Mouse (Mus musculus) hindbrain, embryonic 11.5 days (tissue): ENCODE data around the gene Gpr137. TPM values are rescaled to one million over a fixed set of nuclear protein-coding genes. Genes with fewer than 3 reads are reported as not detected.

Experiments
- ATAC-seq: fragments of 200-750 bp; cut with Nextera tagmentation; 2 replicates; pipeline ENCODE4 v1.8.0; 2017; ENCODE audit warnings: mild to moderate bottlenecking, moderate TSS enrichment, moderate library complexity; ENCODE audit not compliant: low FRiP score
- DNase-seq: peaks from one replicate; pipeline ENCODE4 v3.0.0-alpha.2; 2015; ENCODE audit warnings: low spot score
- H3K27ac ChIP-seq: fragments of 300-500 bp; sonication (generic); 2 replicates; pipeline ENCODE4 v1.5.1; 2014; ENCODE audit warnings: mild to moderate bottlenecking, low read depth, low read length
- H3K27me3 ChIP-seq: fragments of 300-500 bp; sonication (generic); 2 replicates; pipeline ENCODE4 v1.6.1; 2014; ENCODE audit warnings: mild to moderate bottlenecking, low read length, moderate library complexity, mixed read lengths; ENCODE audit not compliant: control insufficient read depth, insufficient read depth
- H3K36me3 ChIP-seq: fragments of 300-500 bp; sonication (generic); 2 replicates; pipeline ENCODE4 v1.6.1; 2014; ENCODE audit warnings: mild to moderate bottlenecking, low read length, moderate library complexity, mixed read lengths; ENCODE audit not compliant: control insufficient read depth, insufficient read depth
- H3K4me1 ChIP-seq: fragments of 300-500 bp; sonication (generic); replicated peaks from 2 replicates; pipeline ENCODE4 v1.6.1; 2014; ENCODE audit warnings: low read length, mixed read lengths; ENCODE audit not compliant: control insufficient read depth, insufficient read depth
- H3K4me2 ChIP-seq: fragments of 300-500 bp; sonication (generic); replicated peaks from 2 replicates; pipeline ENCODE4 v1.6.1; 2014; ENCODE audit warnings: mild to moderate bottlenecking, low read depth, low read length
- H3K4me3 ChIP-seq: fragments of 300-500 bp; sonication (generic); 2 replicates; pipeline ENCODE4 v1.5.1; 2014; ENCODE audit warnings: low read depth, low read length
- H3K9ac ChIP-seq: fragments of 300-500 bp; sonication (generic); 2 replicates; pipeline ENCODE4 v1.6.1; 2014; ENCODE audit warnings: low read depth, low read length
- H3K9me3 ChIP-seq: fragments of 300-500 bp; sonication (generic); 2 replicates; pipeline ENCODE4 v1.6.1; 2016; ENCODE audit warnings: low read length; ENCODE audit not compliant: control insufficient read depth
- WGBS: fragments of 180-500 bp; shearing (Covaris S2); extraction: QIAGEN DNeasy Blood & Tissue Kit; methylation state at CpG from one replicate; pipeline ENCODE4 v1.1.7; 2014; 5-methylcytosine and 5-hydroxymethylcytosine counted together
- polyA plus RNA-seq: library from polyadenylated mRNA; unstranded; fragments of >200 nt; fragmentation: Nextera tagmentation; extraction: Ambion mirVana; gene quantifications from 2 replicates; pipeline ENCODE4 v1.2.1, GENCODE M21; 2014

The Gpr137 gene
- polyA plus RNA-seq, 1 experiment from 2014 or later, result 27.9 TPM

DNA sequence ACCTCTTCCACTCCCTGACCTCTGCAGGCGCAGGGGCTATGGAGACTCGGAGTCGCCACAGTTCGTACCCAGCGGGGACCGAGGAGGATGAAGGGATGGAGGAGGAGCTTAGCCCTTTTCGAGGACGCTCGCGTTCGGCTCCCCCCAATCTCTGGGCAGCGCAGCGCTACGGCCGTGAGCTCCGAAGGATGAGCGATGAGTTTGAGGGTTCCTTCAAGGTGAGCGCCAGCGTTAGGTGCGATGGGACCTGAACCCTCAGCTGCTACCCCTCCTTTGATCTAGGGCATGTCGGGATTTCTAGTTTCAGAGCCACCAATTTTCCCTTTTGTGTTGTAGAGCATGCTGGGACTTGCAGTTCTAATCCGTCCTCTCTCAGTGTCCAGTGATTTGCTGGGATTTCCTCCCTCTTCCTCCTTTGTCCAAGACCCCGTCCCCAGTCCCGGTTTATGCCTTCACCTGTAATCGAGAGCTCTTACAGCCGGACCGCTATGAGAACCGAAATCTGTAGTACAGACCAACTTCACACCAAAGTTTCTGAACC is 8.4 kb upstream of the Gpr137 start:
- Histone ChIP-seq H3K9me3 (no peaks in the 10 kb centered on the region), H3K36me3 (0 out of 2 replicates have a peak, but pooled peaks cover 2% of the 10 kb centered on the region), H3K4me3 (peak overlapping the region; percentile 66), H3K27ac (peak overlapping the region; percentile 98), H3K4me1 (peaks cover 12% of the 10 kb centered on the region; the same call in 1 of the 2 replicates), H3K27me3 (no peaks in the 10 kb centered on the region; the same call in 1 of the 2 replicates), H3K9ac (peak overlapping the region; percentile 88), H3K4me2 (peak overlapping the region; percentile 71)
- peak; percentile 76 for ATAC-seq
- WGBS, result under 1% methylated on average over 28 of the region's 28 CpGs
- DNase-seq, result peak; percentile 73

GRCm38 (mm10) chr19:6949951-6950350 is 7.7 kb upstream of the Gpr137 start:
- peak overlapping the region; percentile 66 for H3K4me3 ChIP-seq
- H3K27ac ChIP-seq, result 0 out of 2 replicates have a peak overlapping the region, but pooled peaks have one; percentile 98
- WGBS, result 59% methylated on average over 5 of the region's 5 CpGs
- 0 out of 2 replicates have a peak, but pooled peaks cover 2% of the 10 kb centered on the region for H3K36me3 ChIP-seq
- DNase-seq, result no peak
- no peaks in the 10 kb centered on the region; the same call in 1 of the 2 replicates for H3K27me3 ChIP-seq
- H3K4me2 ChIP-seq, result peak overlapping the region; percentile 71
- no peak for ATAC-seq
- H3K4me1 ChIP-seq, result peaks cover 12% of the 10 kb centered on the region; the same call in 1 of the 2 replicates
- no peaks in the 10 kb centered on the region for H3K9me3 ChIP-seq
- peak overlapping the region; percentile 88 for H3K9ac ChIP-seq

DNA sequence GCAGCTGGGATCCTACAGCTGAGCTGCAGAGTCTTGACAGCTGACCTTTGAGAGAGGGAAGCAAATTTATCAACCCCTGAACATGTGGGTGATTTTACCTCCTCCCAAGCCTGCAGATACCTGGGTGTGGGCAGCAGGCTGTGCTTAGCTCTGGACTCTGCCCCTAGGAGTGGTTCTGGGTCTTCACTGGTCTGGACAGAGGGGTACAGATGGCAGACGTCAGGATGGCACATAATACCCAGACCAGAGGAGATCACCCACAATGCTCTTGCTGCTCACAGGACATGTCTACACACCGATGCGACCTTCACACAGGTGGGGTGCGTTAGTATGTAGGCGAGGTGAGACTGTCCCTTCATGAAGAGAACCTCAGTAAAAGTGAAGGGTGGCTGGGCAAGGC is 7.3 kb upstream of the Gpr137 start:
- Histone ChIP-seq H3K9me3 (no peaks in the 10 kb centered on the region), H3K27me3 (no peaks in the 10 kb centered on the region; the same call in 1 of the 2 replicates), H3K27ac (no peak overlapping the region), H3K36me3 (0 out of 2 replicates have a peak, but pooled peaks cover 2% of the 10 kb centered on the region), H3K4me1 (peaks cover 12% of the 10 kb centered on the region; the same call in 1 of the 2 replicates), H3K9ac (peak overlapping the region; percentile 4; the same call in 1 of the 2 replicates), H3K4me2 (no peak overlapping the region), H3K4me3 (0 out of 2 replicates have a peak overlapping the region, but pooled peaks have one; percentile 66)
- WGBS, result 93% methylated on average over 5 of the region's 5 CpGs
- DNase-seq, result no peak
- ATAC-seq, result no peak

DNA sequence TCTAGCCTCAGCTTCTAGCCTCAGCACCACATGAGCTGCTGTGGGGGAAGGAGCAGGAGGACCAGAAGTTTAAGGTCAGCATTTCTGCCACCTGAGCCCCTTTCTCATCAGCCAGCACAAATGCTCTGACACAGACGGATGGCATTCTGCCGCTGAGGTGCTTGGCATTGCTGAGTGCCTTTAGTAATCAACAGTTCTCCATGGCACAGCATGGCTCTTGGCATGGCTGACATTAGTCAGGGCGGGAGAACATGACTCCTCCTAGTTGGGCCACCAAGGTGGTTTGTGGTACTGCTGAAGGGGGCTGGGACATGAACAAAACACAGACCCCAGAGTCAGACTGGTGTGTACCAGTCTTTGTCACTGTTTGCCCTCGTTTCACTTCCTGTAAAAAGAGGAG is 5.9 kb upstream of the Gpr137 start:
- Histone ChIP-seq H3K9me3 (no peaks in the 10 kb centered on the region), H3K27ac (no peak overlapping the region), H3K4me3 (no peak overlapping the region; the same call in 1 of the 2 replicates), H3K9ac (no peak overlapping the region), H3K4me1 (peaks cover 12% of the 10 kb centered on the region; the same call in 1 of the 2 replicates), H3K36me3 (0 out of 2 replicates have a peak, but pooled peaks cover 2% of the 10 kb centered on the region), H3K4me2 (no peak overlapping the region), H3K27me3 (no peaks in the 10 kb centered on the region; the same call in 1 of the 2 replicates)
- WGBS, result 78% methylated on average over 4 of the region's 4 CpGs
- no peak for DNase-seq
- ATAC-seq, result no peak

DNA sequence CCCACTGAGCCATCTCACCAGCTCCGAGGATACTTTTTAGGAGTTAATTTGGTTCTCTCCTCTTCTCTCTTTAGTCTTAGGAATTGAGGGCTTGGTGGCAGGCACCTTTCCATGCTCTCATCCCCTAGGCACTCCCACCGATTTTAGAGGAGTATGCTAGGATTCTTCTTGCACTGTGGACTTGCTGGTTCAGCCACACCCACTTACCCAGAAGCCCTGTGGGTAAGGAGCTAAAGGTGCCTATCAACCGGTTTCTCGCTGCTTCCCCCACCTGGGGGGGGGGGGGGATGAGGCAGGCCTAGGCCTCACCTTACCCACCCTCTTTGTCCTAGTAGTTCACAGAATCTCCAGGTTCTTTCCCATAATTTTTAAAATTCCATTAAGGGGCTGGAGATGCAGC is 5.5 kb upstream of the Gpr137 start:
- Histone ChIP-seq H3K4me2 (no peak overlapping the region), H3K4me3 (no peak overlapping the region), H3K9ac (no peak overlapping the region), H3K27ac (no peak overlapping the region), H3K9me3 (no peaks in the 10 kb centered on the region), H3K4me1 (peaks cover 11% of the 10 kb centered on the region; the same call in 1 of the 2 replicates), H3K36me3 (0 out of 2 replicates have a peak, but pooled peaks cover 1% of the 10 kb centered on the region), H3K27me3 (no peaks in the 10 kb centered on the region; the same call in 1 of the 2 replicates)
- no peak for DNase-seq
- ATAC-seq, result no peak
- 50% methylated on average over 4 of the region's 4 CpGs for WGBS

GRCm38 (mm10) chr19:6943709-6944108 is 1.4 kb upstream of the Gpr137 start:
- Histone ChIP-seq H3K27ac (no peak overlapping the region), H3K27me3 (no peaks in the 10 kb centered on the region), H3K4me2 (no peak overlapping the region), H3K9me3 (no peaks in the 10 kb centered on the region), H3K36me3 (no peaks in the 10 kb centered on the region), H3K4me1 (peaks cover 7% of the 10 kb centered on the region), H3K9ac (no peak overlapping the region), H3K4me3 (no peak overlapping the region)
- ATAC-seq (no peak), DNase-seq (no peak)
- 95% methylated on average over 6 of the region's 6 CpGs for WGBS

DNA sequence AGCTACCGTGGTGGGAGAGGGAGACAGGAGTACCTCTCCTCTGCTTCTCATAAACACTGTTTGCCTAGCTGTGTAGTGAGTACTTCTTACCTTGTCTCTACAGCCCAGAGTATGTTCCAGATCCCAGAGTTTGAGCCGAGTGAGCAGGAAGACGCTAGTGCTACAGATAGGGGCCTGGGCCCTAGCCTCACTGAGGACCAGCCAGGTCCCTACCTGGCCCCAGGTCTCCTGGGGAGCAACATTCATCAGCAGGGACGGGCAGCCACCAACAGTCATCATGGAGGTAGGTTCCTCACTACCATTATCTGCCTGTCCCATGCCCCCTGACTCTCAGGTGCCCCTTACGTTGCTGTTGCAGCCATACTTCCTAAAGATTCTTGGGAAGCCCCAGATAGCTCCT is 484 bp upstream of the Gpr137 start:
- no peaks in the 10 kb centered on the region for H3K9me3 ChIP-seq
- peak overlapping the region; percentile 93; the same call in 1 of the 2 replicates for H3K27ac ChIP-seq
- H3K4me2 ChIP-seq, result peak overlapping the region; percentile 99
- peak overlapping the region; percentile 69 for H3K4me3 ChIP-seq
- peaks cover 7% of the 10 kb centered on the region for H3K4me1 ChIP-seq
- 26% methylated on average over 5 of the region's 5 CpGs for WGBS
- no peak for DNase-seq
- peak overlapping the region; percentile 86 for H3K9ac ChIP-seq
- no peak; the same call in none of the 2 replicates for ATAC-seq
- H3K36me3 ChIP-seq, result no peaks in the 10 kb centered on the region
- no peaks in the 10 kb centered on the region for H3K27me3 ChIP-seq

GRCm38 (mm10) chr19:6941372-6942248 is 670 bp downstream of the Gpr137 start, which contains the start of gene Bad:
Gene Bad, plus strand, starts transcription at chr19:6941861.
- H3K27me3 ChIP-seq, result no peaks in the 10 kb centered on the region
- peak; percentile 98 for DNase-seq
- H3K9me3 ChIP-seq, result no peaks in the 10 kb centered on the region
- H3K36me3 ChIP-seq, result no peaks in the 10 kb centered on the region
- peaks cover 7% of the 10 kb centered on the region for H3K4me1 ChIP-seq
- peak within 1 kb of the TSS; percentile 93 for H3K27ac ChIP-seq
- under 1% methylated on average over 80 of the region's 83 CpGs for WGBS
- peak; percentile 85 for ATAC-seq
- H3K4me3 ChIP-seq, result peak within 1 kb of the TSS; percentile 69
- H3K9ac ChIP-seq, result peak within 1 kb of the TSS; percentile 88
- H3K4me2 ChIP-seq, result peak within 1 kb of the TSS; percentile 99
